Mouse (Mus musculus) heart, adult 11 months (tissue): ENCODE measurements around the gene Micall1.
A peak's percentile ranks its signal among the peaks of the same experiment; 100 is the strongest.

Experiments used
- DNase-seq: peaks from one replicate; pipeline ENCODE4 v3.0.0; 2022

The Micall1 gene

GRCm38 (mm10) chr15:79108421-79109320 lies at the start of gene Micall1:
Gene Micall1, plus strand, starts transcription at chr15:79108898.
- peak; percentile 98 for DNase-seq

GRCm38 (mm10) chr15:79060887-79061565 lies 47.7 kb upstream of the Micall1 start:
- no peak for DNase-seq

GRCm38 (mm10) chr15:79062376-79063159 lies 46.1 kb upstream of the Micall1 start, which contains the start of gene Ankrd54:
Gene Ankrd54, minus strand, starts transcription at chr15:79062893.
- peak; percentile 100 for DNase-seq

- no peak for DNase-seq
Observed at GRCm38 (mm10) chr15:79063160-79063740, 45.4 kb upstream of the Micall1 start.

- no peak for DNase-seq
Observed at GRCm38 (mm10) chr15:79065086-79065770, 43.5 kb upstream of the Micall1 start.

- no peak for DNase-seq
Observed at GRCm38 (mm10) chr15:79066276-79066675, 42.4 kb upstream of the Micall1 start.

- no peak for DNase-seq
Observed at GRCm38 (mm10) chr15:79067631-79068030, 41.1 kb upstream of the Micall1 start.

GRCm38 (mm10) chr15:79068416-79068815 lies 40.3 kb upstream of the Micall1 start:
- no peak for DNase-seq

- DNase-seq = no peak
Observed at GRCm38 (mm10) chr15:79071117-79072039, 37.3 kb upstream of the Micall1 start.

GRCm38 (mm10) chr15:79073752-79074151 lies 34.9 kb upstream of the Micall1 start:
- no peak for DNase-seq

GRCm38 (mm10) chr15:79074446-79074845 lies 34.3 kb upstream of the Micall1 start:
- DNase-seq = no peak

GRCm38 (mm10) chr15:79074913-79075532 lies 33.7 kb upstream of the Micall1 start, which contains the start of gene Eif3l:
Gene Eif3l, plus strand, starts transcription at chr15:79075179.
- peak; percentile 99 for DNase-seq

- DNase-seq = peak; percentile 91
Observed at GRCm38 (mm10) chr15:79075658-79076365, 32.9 kb upstream of the Micall1 start.

GRCm38 (mm10) chr15:79079567-79079966 lies 29.1 kb upstream of the Micall1 start:
- DNase-seq = no peak

GRCm38 (mm10) chr15:79092284-79092683 lies 16.4 kb upstream of the Micall1 start:
- DNase-seq = no peak

- no peak for DNase-seq
Observed at GRCm38 (mm10) chr15:79093083-79093839, 15.4 kb upstream of the Micall1 start.

GRCm38 (mm10) chr15:79095483-79095882 lies 13.2 kb upstream of the Micall1 start:
- no peak for DNase-seq

- peak; percentile 94 for DNase-seq
Observed at GRCm38 (mm10) chr15:79096556-79096955, 12.1 kb upstream of the Micall1 start.

GRCm38 (mm10) chr15:79097135-79097534 lies 11.6 kb upstream of the Micall1 start:
- no peak for DNase-seq
